Mouse (Mus musculus): ENCODE results near the gene Cadm4. TPM values are rescaled to one million over a fixed set of nuclear protein-coding genes. Genes with fewer than 3 reads are reported as not detected.

Gene Cadm4
- 5.0 TPM for polyA plus RNA-seq (2015; fragmentation: Illumina TruSeq; extraction: RNeasy Lipid Tissue Mini Kit (QIAGEN cat#74804); ENCODE audit: insufficient read depth, low replicate concordance)

DNA sequence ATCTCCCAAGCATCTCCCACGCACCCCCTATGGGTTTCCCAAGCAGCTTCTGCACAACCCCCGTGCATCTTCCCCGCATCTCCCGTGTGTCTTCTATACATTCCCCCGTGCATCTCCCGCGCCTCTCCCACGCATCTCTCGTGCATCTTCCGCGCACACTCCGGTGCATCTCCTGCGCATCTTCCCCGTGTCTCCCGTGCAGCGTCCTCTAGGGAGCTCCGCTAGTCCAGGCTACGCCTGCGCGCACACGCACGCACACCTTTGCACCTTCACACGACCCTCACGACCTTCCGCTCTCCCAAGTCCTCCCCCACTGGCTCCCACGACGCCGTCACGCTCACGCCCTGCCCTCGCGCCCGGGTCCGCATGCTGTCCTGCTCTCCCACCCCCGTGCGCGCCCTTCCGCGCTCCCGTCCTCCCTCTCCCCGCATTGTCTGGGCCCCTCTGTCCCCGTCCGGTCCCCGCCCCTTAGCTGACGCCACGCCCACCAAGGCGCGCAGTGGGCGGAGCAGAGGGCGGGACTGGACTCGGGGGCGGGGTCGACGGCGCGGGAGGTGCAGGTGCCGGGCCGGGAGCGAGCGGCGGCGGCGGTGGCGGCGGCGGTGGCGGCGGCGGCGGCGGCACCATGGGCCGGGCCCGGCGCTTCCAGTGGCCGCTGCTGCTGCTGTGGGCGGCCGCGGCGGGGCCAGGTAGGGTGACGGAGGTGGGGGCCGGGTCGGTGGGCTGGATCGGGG is at the start of gene Cadm4:
Cadm4 (plus strand) TSS at position 550 of the 734 bp plus-strand sequence.

GRCm38 (mm10) chr7:24451855-24452311 is 29.9 kb upstream of the Cadm4 start, which contains the start of gene Irgc1:
TSS of gene Irgc1 (minus strand) at chr7:24452297.

GRCm38 (mm10) chr7:24462388-24463319 is 19.2 kb upstream of the Cadm4 start, which contains the start of gene Plaur:
TSS of gene Plaur (plus strand) at chr7:24462484.

DNA sequence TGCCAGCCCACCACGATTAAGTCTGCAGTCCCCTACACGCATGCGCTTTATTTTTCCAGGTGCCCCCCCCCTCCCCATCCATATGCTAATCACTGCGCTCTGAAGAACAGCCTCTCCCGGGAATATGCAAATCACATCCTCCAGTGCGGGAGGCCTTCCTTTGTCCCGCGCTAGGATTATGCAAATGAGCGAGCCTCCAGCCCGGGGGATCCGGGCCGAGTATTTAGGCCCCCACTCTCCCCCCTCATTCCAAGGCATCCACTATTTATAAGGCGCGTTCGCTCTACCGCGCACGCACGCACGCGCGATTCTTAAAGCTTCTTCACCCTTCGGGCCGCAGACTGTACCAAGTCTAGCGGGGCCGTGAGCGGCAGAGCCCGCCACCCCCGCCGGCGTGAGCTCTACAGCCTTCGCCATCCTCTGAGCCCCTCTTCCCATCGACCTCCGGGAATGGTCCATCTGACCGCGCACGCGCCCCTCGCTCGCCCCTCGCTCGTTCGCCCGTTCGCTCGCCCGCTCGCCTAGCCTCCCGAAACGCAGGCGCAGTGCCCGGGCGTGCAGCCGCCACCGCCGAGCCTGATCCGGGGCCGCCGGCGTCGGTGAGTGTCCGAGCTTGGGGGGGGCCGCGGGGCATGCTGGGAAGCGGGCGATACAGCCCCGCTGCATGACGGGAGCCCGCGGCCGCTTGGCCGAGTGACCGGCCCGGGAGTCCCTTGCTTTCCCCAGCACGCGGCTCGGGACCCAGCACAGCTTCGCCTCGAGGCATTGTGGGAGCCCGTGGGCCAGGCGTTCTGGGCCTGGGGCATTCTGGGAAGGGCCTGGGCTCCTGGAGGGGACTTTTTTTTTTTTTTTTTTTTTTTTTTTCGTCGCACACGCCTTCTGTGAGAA is 25.3 kb downstream of the Cadm4 start, which contains the start of gene Zfp428:
Zfp428 (plus strand) TSS at position 169 of the 888 bp plus-strand sequence.

GRCm38 (mm10) chr7:24512355-24512754 is 30.5 kb downstream of the Cadm4 start, which contains the start of gene AC161166.1:
TSS of gene AC161166.1 (minus strand) at chr7:24512455.

DNA sequence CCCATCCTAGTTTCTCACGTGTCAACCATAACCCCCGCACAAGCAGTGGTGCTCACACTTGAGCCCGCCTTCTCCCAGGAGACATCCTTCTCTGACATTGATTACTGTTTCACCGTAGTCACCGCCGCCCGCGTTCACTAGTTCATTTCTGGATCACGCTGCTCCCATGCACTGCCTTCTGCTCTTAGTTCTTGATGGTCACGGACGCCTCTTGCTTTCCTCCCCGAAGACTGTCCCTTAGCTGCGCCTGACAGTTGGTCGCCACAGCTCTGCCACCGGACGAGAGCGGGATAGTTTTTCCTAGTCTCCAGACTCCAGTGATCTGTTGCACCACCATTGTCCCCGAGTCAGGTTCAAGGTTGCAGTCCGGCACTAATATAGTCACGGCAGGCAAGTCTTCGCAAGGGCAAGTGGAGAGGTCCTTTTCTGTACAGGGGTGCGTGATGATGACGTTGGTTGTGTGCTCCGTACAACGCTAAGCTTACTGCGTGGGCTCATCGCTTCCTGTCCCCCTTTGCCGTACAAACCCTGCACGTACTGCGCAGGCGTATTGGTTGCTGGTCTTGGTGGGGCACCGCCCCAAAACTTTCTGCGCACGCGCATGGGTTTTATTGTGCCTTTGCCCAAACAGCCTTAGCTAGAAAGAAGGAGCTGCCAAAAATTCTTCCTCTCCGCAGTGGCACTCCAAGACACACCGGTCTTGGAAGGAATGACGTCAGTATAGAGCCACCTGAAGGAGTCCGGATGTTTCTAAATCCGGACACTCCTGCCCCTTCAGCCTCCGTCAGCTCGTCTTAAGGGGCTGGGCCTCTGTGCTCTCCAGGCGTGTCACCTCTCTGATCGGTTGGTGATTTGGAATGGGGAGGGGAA is 48.5 kb downstream of the Cadm4 start, which contains the start of gene Irgq:
Irgq (plus strand) TSS at position 628 of the 870 bp plus-strand sequence.

GRCm38 (mm10) chr7:24546068-24546614 is 64.3 kb downstream of the Cadm4 start, which contains the start of the genes Pinlyp and Xrcc1:
TSS of gene Pinlyp (minus strand) at chr7:24546118.
TSS of gene Xrcc1 (plus strand) at chr7:24546289.

Other genes with a start within 250 kb of the Cadm4 start
- 3.5 TPM for gene Zfp109, start 244.5 kb upstream of the Cadm4 start, polyA plus RNA-seq (2015; fragmentation: Illumina TruSeq; extraction: RNeasy Lipid Tissue Mini Kit (QIAGEN cat#74804); ENCODE audit: insufficient read depth, low replicate concordance)
- gene Zfp108, start 227.2 kb upstream of the Cadm4 start, polyA plus RNA-seq (2015; fragmentation: Illumina TruSeq; extraction: RNeasy Lipid Tissue Mini Kit (QIAGEN cat#74804); ENCODE audit: insufficient read depth, low replicate concordance) = 0.94 TPM
- gene Zfp93, start 211.6 kb upstream of the Cadm4 start, polyA plus RNA-seq (2015; fragmentation: Illumina TruSeq; extraction: RNeasy Lipid Tissue Mini Kit (QIAGEN cat#74804); ENCODE audit: insufficient read depth, low replicate concordance) = 1.8 TPM
- gene Zfp61, start 180.8 kb upstream of the Cadm4 start, polyA plus RNA-seq (2015; fragmentation: Illumina TruSeq; extraction: RNeasy Lipid Tissue Mini Kit (QIAGEN cat#74804); ENCODE audit: insufficient read depth, low replicate concordance) = 13.9 TPM
- 9.0 TPM for gene Zfp94, start 165.4 kb upstream of the Cadm4 start, polyA plus RNA-seq (2015; fragmentation: Illumina TruSeq; extraction: RNeasy Lipid Tissue Mini Kit (QIAGEN cat#74804); ENCODE audit: insufficient read depth, low replicate concordance)
- gene Tescl, start 148.1 kb upstream of the Cadm4 start, polyA plus RNA-seq (2015; fragmentation: Illumina TruSeq; extraction: RNeasy Lipid Tissue Mini Kit (QIAGEN cat#74804); ENCODE audit: insufficient read depth, low replicate concordance) = not detected
- gene Lypd5, start 132.8 kb upstream of the Cadm4 start, polyA plus RNA-seq (2015; fragmentation: Illumina TruSeq; extraction: RNeasy Lipid Tissue Mini Kit (QIAGEN cat#74804); ENCODE audit: insufficient read depth, low replicate concordance) = not detected
- 13.3 TPM for gene Kcnn4, start 111.8 kb upstream of the Cadm4 start, polyA plus RNA-seq (2015; fragmentation: Illumina TruSeq; extraction: RNeasy Lipid Tissue Mini Kit (QIAGEN cat#74804); ENCODE audit: insufficient read depth, low replicate concordance)
- 16.9 TPM for gene Smg9, start 82.4 kb upstream of the Cadm4 start, polyA plus RNA-seq (2015; fragmentation: Illumina TruSeq; extraction: RNeasy Lipid Tissue Mini Kit (QIAGEN cat#74804); ENCODE audit: insufficient read depth, low replicate concordance)
- gene Irgc1, start 29.7 kb upstream of the Cadm4 start, polyA plus RNA-seq (2015; fragmentation: Illumina TruSeq; extraction: RNeasy Lipid Tissue Mini Kit (QIAGEN cat#74804); ENCODE audit: insufficient read depth, low replicate concordance) = 0.62 TPM
- gene Plaur, start 19.5 kb upstream of the Cadm4 start, polyA plus RNA-seq (2015; fragmentation: Illumina TruSeq; extraction: RNeasy Lipid Tissue Mini Kit (QIAGEN cat#74804); ENCODE audit: insufficient read depth, low replicate concordance) = 27.2 TPM
- gene Zfp428, start 25.0 kb downstream of the Cadm4 start, polyA plus RNA-seq (2015; fragmentation: Illumina TruSeq; extraction: RNeasy Lipid Tissue Mini Kit (QIAGEN cat#74804); ENCODE audit: insufficient read depth, low replicate concordance) = 0.29 TPM
- not detected for gene AC161166.1, start 30.4 kb downstream of the Cadm4 start, polyA plus RNA-seq (2015; fragmentation: Illumina TruSeq; extraction: RNeasy Lipid Tissue Mini Kit (QIAGEN cat#74804); ENCODE audit: insufficient read depth, low replicate concordance)
- gene Irgq, start 48.7 kb downstream of the Cadm4 start, polyA plus RNA-seq (2015; fragmentation: Illumina TruSeq; extraction: RNeasy Lipid Tissue Mini Kit (QIAGEN cat#74804); ENCODE audit: insufficient read depth, low replicate concordance) = 11.9 TPM
- gene Pinlyp, start 64.1 kb downstream of the Cadm4 start, polyA plus RNA-seq (2015; fragmentation: Illumina TruSeq; extraction: RNeasy Lipid Tissue Mini Kit (QIAGEN cat#74804); ENCODE audit: insufficient read depth, low replicate concordance) = not detected
- 31.9 TPM for gene Xrcc1, start 64.3 kb downstream of the Cadm4 start, polyA plus RNA-seq (2015; fragmentation: Illumina TruSeq; extraction: RNeasy Lipid Tissue Mini Kit (QIAGEN cat#74804); ENCODE audit: insufficient read depth, low replicate concordance)
- 8.1 TPM for gene Ethe1, start 105.5 kb downstream of the Cadm4 start, polyA plus RNA-seq (2015; fragmentation: Illumina TruSeq; extraction: RNeasy Lipid Tissue Mini Kit (QIAGEN cat#74804); ENCODE audit: insufficient read depth, low replicate concordance)
- not detected for gene Zfp575, start 105.6 kb downstream of the Cadm4 start, polyA plus RNA-seq (2015; fragmentation: Illumina TruSeq; extraction: RNeasy Lipid Tissue Mini Kit (QIAGEN cat#74804); ENCODE audit: insufficient read depth, low replicate concordance)
- gene Phldb3, start 128.7 kb downstream of the Cadm4 start, polyA plus RNA-seq (2015; fragmentation: Illumina TruSeq; extraction: RNeasy Lipid Tissue Mini Kit (QIAGEN cat#74804); ENCODE audit: insufficient read depth, low replicate concordance) = 1.6 TPM
- gene Lypd3, start 154.5 kb downstream of the Cadm4 start, polyA plus RNA-seq (2015; fragmentation: Illumina TruSeq; extraction: RNeasy Lipid Tissue Mini Kit (QIAGEN cat#74804); ENCODE audit: insufficient read depth, low replicate concordance) = not detected
- not detected for gene Tex101, start 194.7 kb downstream of the Cadm4 start, polyA plus RNA-seq (2015; fragmentation: Illumina TruSeq; extraction: RNeasy Lipid Tissue Mini Kit (QIAGEN cat#74804); ENCODE audit: insufficient read depth, low replicate concordance)
- gene BC049730, start 227.2 kb downstream of the Cadm4 start, polyA plus RNA-seq (2015; fragmentation: Illumina TruSeq; extraction: RNeasy Lipid Tissue Mini Kit (QIAGEN cat#74804); ENCODE audit: insufficient read depth, low replicate concordance) = not detected
- not detected for gene Gm4763, start 244.9 kb downstream of the Cadm4 start, polyA plus RNA-seq (2015; fragmentation: Illumina TruSeq; extraction: RNeasy Lipid Tissue Mini Kit (QIAGEN cat#74804); ENCODE audit: insufficient read depth, low replicate concordance)